Mouse (Mus musculus) brain, embryonic 14.5 days (tissue): ENCODE measurements around the gene Il10rb.

Experiments used
- CTCF ChIP-seq: fragments of 200-500 bp; IDR thresholded peaks from 2 replicates; pipeline ENCODE4 v1.5.1; 2012; ENCODE audit warnings: inconsistent platforms, mild to moderate bottlenecking, moderate library complexity, borderline replicate concordance; ENCODE audit not compliant: insufficient read depth, insufficient read length; ENCODE audit errors: extremely low read depth
- POLR2A ChIP-seq: fragments of 200-500 bp; IDR thresholded peaks from 2 replicates; pipeline ENCODE4 v1.6.1; 2012; ENCODE audit warnings: mild to moderate bottlenecking, inconsistent platforms, borderline replicate concordance; ENCODE audit not compliant: poor library complexity, insufficient read depth, insufficient read length, severe bottlenecking; ENCODE audit errors: extremely low read depth

DNA sequence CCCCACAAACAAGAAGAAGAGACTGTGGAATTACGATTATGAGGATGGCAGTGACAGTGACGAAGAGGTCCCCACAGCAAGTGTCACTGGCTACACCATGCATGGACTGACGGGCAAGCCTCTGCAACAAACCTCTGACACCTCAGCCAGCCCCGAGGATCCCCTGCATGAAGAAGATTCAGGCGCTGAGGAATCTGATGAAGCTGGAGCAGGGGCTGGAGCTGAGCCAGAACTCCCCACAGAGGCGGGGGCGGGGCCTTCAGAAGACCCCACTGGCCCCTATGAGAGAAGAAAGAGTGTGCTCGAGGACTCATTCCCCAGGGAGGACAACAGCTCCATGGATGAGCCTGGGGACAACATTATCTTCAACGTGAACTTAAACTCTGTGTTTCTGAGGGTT lies 2.2 kb upstream of the Il10rb start:
- TF ChIP-seq POLR2A (no peak), CTCF (no peak)
